ENCODE assay signal across 21 mouse cellular contexts in genomic region chr8:72487014-72487413, GRCm38 (mm10). TPM values are rescaled to one million over a fixed set of nuclear protein-coding genes. Genes with fewer than 3 reads are reported as not detected.
DNase-seq lines count a peak whose midpoint lies in the region; ATAC-seq lines count a peak whose summit lies in the region.
"Had no signal": no experiment of that assay in that cellular context is flagged by ENCODE, and none has a peak within 500 bp of the region (broad histone marks: within the 10 kb centered on the region; RNA-seq: fewer than 3 reads in every experiment).

No protein-coding gene starts in this region.

- H3K36me3 ChIP-seq in heart, embryonic 13.5 days, result peaks cover 74% of the 10 kb centered on the region
- H3K36me3 ChIP-seq in forebrain, embryonic 10.5 days (replicated peaks), result peaks cover 83% of the 10 kb centered on the region

- no peaks in the 10 kb centered on the region for H3K9me3 ChIP-seq in heart, embryonic 13.5 days
- H3K9me3 ChIP-seq in forebrain, embryonic 10.5 days, result no peaks in the 10 kb centered on the region
- H3K9me3 ChIP-seq: embryonic facial prominence, embryonic 15.5 days; forebrain, embryonic 15.5 days; hindbrain, embryonic 10.5 days had no signal

- no peaks in the 10 kb centered on the region for H3K27me3 ChIP-seq in heart, embryonic 13.5 days (replicated peaks)
- no peaks in the 10 kb centered on the region for H3K27me3 ChIP-seq in forebrain, embryonic 10.5 days (ENCODE audit: poor library complexity, severe bottlenecking)
- H3K27me3 ChIP-seq: embryonic facial prominence, embryonic 15.5 days; forebrain, embryonic 15.5 days; Patski had no signal

- H3K4me1 ChIP-seq in heart, embryonic 13.5 days, result peaks cover 24% of the 10 kb centered on the region
- H3K4me1 ChIP-seq in forebrain, embryonic 10.5 days, result peaks cover 19% of the 10 kb centered on the region

- H3K4me2 ChIP-seq in heart, embryonic 13.5 days, result no peak overlapping the region
- H3K4me2 ChIP-seq: embryonic facial prominence, embryonic 15.5 days; forebrain, embryonic 15.5 days; heart, embryonic 11.5 days; hindbrain, embryonic 14.5 days had no signal

- H3K27ac ChIP-seq in heart, embryonic 13.5 days (replicated peaks), result no peak overlapping the region
- H3K27ac ChIP-seq in forebrain, embryonic 10.5 days, result no peak overlapping the region
- H3K27ac ChIP-seq: embryonic facial prominence, embryonic 15.5 days; forebrain, embryonic 15.5 days; hindbrain, embryonic 10.5 days; hindbrain, embryonic 14.5 days had no signal

- H3K4me3 ChIP-seq in heart, embryonic 13.5 days, result no peak overlapping the region
- no peak overlapping the region for H3K4me3 ChIP-seq in forebrain, embryonic 10.5 days
- H3K4me3 ChIP-seq: embryonic facial prominence, embryonic 15.5 days; erythroblast, embryonic 14.5 days; forebrain, embryonic 15.5 days; hindbrain, embryonic 10.5 days had no signal

- no peak for ATAC-seq in heart, embryonic 13.5 days (ENCODE audit: extremely low read depth, insufficient number of reproducible peaks, low FRiP score, low TSS enrichment)
- peak; percentile 71 for ATAC-seq in granulocyte monocyte progenitor cell, adult 5-6 weeks (replicated peaks; ENCODE audit: poor library complexity, severe bottlenecking)
- peak; percentile 38; the same call in 1 of the 2 replicates for ATAC-seq in monocyte, adult 5-6 weeks (replicated peaks; ENCODE audit: insufficient number of reproducible peaks, low FRiP score, low TSS enrichment, poor library complexity, severe bottlenecking)
- ATAC-seq: activated CD4-positive, CD25-positive, alpha-beta regulatory T cell, adult 4 months; forebrain, embryonic 15.5 days; Patski had no signal

- no peak for DNase-seq in heart, adult 8-10 months (ENCODE audit: low spot score)
- peak; percentile 48 for DNase-seq in 416B (ENCODE audit: low read depth)
- DNase-seq in thymus, adult 18-20 months, result no peak
- DNase-seq in forebrain, embryonic 10.5 days (ENCODE audit: extremely low spot score, low spot score), result no peak
- DNase-seq: adrenal gland, postnatal 14 days; cerebellum, adult 2 months; cerebellum, postnatal 10 days; embryo, embryonic 11 days; gastrocnemius, postnatal 36 days; heart, adult 18-20 months had no signal

- H3K9ac ChIP-seq in heart, embryonic 13.5 days, result peak overlapping the region; percentile 28; the same call in 1 of the 2 replicates
- H3K9ac ChIP-seq: embryonic facial prominence, embryonic 15.5 days; forebrain, embryonic 15.5 days; hindbrain, embryonic 14.5 days had no signal

RNA-seq across cellular contexts. Expression of gene Slc35e1, which starts 5.4 kb away (rescaled TPM):
- polyA plus RNA-seq in heart, embryonic 13.5 days (2015; fragmentation: Nextera tagmentation; extraction: Ambion mirVana), result 11.9 and 12.4 TPM in 2 replicates
- total RNA-seq in heart, adult 8-10 months (2022), result 10 to 100 TPM; 77.1 to 88.7 (median 82.1) TPM
- total RNA-seq in granulocyte monocyte progenitor cell, adult 5-6 weeks (2014; fragmentation: Nextera tagmentation), result 38.6 and 52.6 TPM in 2 replicates
- total RNA-seq in granulocyte monocyte progenitor cell, adult 5-6 weeks (2017), result 31.0 and 31.1 TPM in 2 replicates
- total RNA-seq in monocyte, adult 5-6 weeks (2017), result 35.6 to 42.2 TPM (median 39.3 TPM) in 3 replicates
- polyA plus RNA-seq in forebrain, embryonic 10.5 days (2016; fragmentation: Nextera tagmentation; extraction: Ambion mirVana), result 14.0 and 15.3 TPM in 2 replicates

RNA-seq across cellular contexts. Expression of gene Cherp, which starts 12.0 kb away (rescaled TPM):
- polyA plus RNA-seq in heart, embryonic 13.5 days (2015; fragmentation: Nextera tagmentation; extraction: Ambion mirVana), result 40.1 and 45.6 TPM in 2 replicates
- total RNA-seq in heart, adult 8-10 months (2022), result 10 to 100 TPM; 34.7 to 43.9 (median 37.2) TPM
- 88.2 and 110 TPM in 2 replicates for total RNA-seq in granulocyte monocyte progenitor cell, adult 5-6 weeks (2014; fragmentation: Nextera tagmentation)
- total RNA-seq in granulocyte monocyte progenitor cell, adult 5-6 weeks (2017), result 13.3 and 27.7 TPM in 2 replicates
- 16.7 to 20.2 TPM (median 18.6 TPM) in 3 replicates for total RNA-seq in monocyte, adult 5-6 weeks (2017)
- 108 and 114 TPM in 2 replicates for polyA plus RNA-seq in forebrain, embryonic 10.5 days (2016; fragmentation: Nextera tagmentation; extraction: Ambion mirVana)

RNA-seq across cellular contexts. Expression of gene 1700030K09Rik, which starts 43.3 kb away (rescaled TPM):
- polyA plus RNA-seq in heart, embryonic 13.5 days (2015; fragmentation: Nextera tagmentation; extraction: Ambion mirVana), result 8.8 and 9.4 TPM in 2 replicates
- total RNA-seq in heart, adult 8-10 months (2022), result 1 to 10 TPM; 4.8 to 5.2 (median 4.8) TPM
- 3.6 and 6.4 TPM in 2 replicates for total RNA-seq in granulocyte monocyte progenitor cell, adult 5-6 weeks (2014; fragmentation: Nextera tagmentation)
- 6.1 and 7.1 TPM in 2 replicates for total RNA-seq in granulocyte monocyte progenitor cell, adult 5-6 weeks (2017)
- 1.2 to 3.6 TPM (median 3.4 TPM) in 3 replicates for total RNA-seq in monocyte, adult 5-6 weeks (2017)
- 13.6 and 14.3 TPM in 2 replicates for polyA plus RNA-seq in forebrain, embryonic 10.5 days (2016; fragmentation: Nextera tagmentation; extraction: Ambion mirVana)

RNA-seq across cellular contexts. Expression of gene Calr3, which starts 43.3 kb away (rescaled TPM):
- 1.1 and 1.2 TPM in 2 replicates for polyA plus RNA-seq in heart, embryonic 13.5 days (2015; fragmentation: Nextera tagmentation; extraction: Ambion mirVana)
- 10 to 100 TPM; 18.1 to 29.0 (median 23.1) TPM for total RNA-seq in heart, adult 8-10 months (2022)
- 0.34 and 1.5 TPM in 2 replicates for total RNA-seq in granulocyte monocyte progenitor cell, adult 5-6 weeks (2014; fragmentation: Nextera tagmentation)
- total RNA-seq in granulocyte monocyte progenitor cell, adult 5-6 weeks (2017), result 2.2 and 4.7 TPM in 2 replicates
- total RNA-seq in monocyte, adult 5-6 weeks (2017), result 0.64 TPM in 1 of 3 replicates, not detected in the others
- polyA plus RNA-seq in forebrain, embryonic 10.5 days (2016; fragmentation: Nextera tagmentation; extraction: Ambion mirVana), result 1.1 and 1.5 TPM in 2 replicates
- polyA plus RNA-seq: erythroblast, embryonic 14.5 days had no signal
